Mouse (Mus musculus) spleen, adult 2 months (tissue): Measurements from ENCODE around the gene Isyna1.

Experiments
- CTCF ChIP-seq: fragments of 200-500 bp; IDR thresholded peaks from 2 replicates; pipeline ENCODE4 v1.5.1; 2011; ENCODE audit warnings: mild to moderate bottlenecking, inconsistent platforms; ENCODE audit not compliant: insufficient read depth, insufficient read length, insufficient replicate concordance; ENCODE audit errors: extremely low read depth
- POLR2A ChIP-seq: fragments of 200-500 bp; IDR thresholded peaks from 2 replicates; pipeline ENCODE4 v1.6.1; 2011; ENCODE audit warnings: low read depth, low read length, inconsistent platforms

DNA sequence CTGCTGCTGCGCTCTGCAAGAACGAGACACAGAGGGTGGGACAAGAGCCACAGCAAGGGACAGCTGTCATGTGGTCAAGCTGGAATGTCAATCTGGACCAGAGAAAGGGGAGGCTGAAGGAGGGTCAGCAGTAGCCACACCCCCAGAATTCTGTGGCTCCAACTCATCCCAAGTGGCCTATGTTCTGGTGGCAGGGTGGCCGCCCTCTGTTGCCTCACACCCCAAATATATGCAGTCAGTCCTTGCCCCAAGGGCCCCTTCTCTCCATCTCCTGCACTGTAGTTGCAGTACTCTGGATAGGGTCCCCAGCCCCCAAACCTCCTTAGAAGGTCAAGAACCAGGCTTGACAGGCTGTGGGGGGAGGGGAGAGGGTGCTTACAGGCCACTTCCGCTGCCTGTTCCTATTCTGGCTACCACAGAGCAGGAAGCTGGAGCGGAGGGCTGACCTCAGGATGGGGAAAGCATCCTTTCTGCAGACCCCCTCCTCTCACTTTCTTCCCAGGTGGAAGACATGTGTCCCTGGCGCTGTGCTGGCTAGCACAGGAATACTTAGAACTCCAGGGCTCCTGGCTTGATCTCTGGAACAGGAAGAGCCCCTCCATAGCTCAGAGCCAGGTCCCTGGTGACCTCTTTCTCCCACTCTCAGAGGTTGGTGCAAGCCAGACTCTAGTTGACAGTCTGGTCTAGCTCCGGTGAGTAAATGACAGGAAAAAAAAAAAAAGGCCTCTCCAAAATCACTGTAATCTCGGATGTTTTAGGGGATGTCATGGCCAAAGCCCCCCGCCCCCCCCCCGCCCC is 6.5 kb downstream of the Isyna1 start:
- TF ChIP-seq CTCF (no peak), POLR2A (no peak)
